Mouse (Mus musculus): ENCODE measurements around the gene Casp8ap2.
A peak's percentile ranks its signal among the peaks of the same experiment; 100 is the strongest.

The Casp8ap2 gene

DNA sequence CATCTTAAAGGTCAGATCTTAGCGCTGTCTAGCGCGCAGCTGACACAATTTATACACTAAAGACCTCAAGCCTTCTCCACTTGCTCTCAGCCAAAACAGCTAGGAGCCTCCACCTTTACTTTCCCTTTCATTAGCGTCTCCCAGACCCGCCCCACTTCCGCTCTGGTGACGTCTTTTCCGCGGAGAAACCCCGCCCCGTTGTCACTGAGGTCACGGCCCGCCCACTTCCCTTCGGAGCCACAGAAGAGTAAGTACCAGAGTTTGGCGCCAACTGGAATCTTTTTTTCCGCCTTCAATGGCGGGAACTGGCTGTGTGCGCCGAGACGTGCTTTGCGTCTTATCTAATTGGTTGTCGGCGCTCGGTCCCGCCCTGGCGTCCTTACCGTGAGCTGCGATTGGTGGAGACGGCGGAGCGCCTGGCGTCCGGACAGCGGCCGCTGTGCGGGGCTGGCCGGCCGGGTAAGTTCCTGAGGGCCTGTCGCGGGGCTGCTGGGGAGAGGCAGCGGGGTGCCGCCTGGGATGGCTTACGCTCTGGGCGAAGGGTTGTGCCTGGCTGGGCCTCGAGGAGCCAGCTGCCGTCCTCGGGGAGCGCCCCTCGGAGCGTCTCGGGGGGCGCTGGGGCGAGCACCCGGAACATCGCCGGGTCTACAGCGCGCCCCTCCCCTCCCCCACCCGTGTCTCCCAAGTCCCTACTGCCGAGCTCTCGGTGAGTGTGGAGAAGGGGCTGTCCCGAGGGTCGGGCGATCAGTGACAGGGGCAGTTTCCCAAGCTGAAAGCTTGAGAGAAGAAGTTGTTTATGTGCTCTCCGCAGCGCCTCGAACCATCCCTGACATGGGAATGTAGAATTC, at the start of gene Casp8ap2:
Gene Casp8ap2 (plus strand): TSS at position 418 of the 848 bp plus-strand sequence.
- peak; percentile 100 for DNase-seq (ENCODE audit: extremely low spot score)

DNA sequence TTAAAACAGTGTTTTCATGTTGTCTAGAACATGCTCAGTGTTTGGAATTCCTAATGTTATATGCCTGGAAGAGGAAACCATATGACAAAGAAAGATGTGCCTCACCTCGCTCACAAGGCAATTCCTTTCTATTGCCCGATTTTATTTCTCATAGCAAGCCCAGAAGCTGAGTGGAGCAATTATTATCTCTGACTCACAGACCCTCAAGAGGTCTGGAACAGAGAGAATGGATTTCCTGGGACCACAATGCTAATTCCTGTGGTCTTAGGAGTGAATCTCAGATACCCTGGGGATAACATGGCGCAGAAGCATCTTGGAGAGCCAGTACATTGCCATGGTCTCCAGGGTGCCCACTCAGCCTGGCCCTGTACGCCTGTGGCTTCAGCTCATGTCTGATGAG, 46.2 kb upstream of the Casp8ap2 start:
- DNase-seq (ENCODE audit: extremely low spot score) = no peak

DNA sequence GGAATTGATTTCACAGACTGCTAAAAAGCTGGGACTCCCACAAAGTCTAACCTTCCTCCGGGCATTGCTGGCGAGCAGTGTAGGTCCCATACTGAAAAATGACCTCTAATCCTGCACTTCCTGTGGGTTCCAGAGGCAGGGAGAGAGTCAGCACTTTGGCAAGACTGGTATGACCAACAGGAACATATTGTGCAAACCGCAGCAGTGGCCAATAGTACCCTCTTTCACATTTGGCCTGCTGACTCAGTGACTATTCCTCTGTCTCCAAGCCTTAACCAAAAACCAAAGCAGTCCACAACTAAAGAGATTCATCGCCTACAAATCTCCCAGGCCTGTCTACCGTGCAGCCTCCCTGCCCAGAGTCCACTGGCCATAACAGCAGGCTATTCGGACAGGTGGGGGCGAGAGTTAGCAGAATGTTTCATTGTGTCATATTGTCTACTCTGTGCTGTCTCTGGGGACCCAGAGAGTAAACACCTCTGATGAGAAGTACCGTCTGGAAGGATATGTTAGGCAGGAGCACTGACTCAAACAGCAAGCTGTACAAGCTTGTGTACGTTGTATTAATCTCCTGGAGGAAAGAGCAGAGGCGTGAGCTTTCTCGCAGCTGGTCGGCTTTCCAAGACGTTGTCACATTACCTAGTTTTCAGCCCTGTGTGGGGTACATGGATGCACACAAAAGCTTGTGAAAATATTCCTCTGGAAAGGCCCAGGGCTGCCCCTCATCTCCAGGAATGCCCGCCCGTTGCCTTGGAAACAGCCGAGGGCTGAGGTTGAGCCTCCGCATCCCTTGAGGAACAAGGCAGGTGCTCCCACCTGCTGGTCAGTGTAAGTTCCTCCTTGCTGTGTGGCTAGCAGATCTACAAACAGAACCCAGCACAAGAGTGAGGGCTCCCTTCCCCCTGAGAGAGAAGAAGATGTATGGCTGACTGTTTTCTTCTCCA, 45.0 kb upstream of the Casp8ap2 start:
- no peak for DNase-seq (ENCODE audit: extremely low spot score)

DNA sequence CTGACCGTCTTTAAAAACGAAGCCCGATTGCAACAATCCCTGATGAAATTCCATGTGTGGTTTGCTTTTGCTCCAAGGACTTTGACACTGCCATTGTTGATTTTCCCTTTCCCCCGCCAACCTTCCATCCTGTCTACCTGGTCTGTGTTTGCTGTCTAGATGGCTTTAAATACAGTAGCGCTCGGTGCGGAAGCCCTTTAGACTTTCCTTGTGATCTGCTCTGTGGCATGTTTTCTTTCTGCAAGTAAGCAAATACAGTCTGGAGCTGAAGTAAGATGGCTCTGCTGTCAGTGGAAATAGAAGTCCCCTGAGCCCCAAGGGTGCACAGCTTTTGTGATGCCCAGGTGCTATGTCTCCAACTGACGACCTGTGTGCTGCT, 44.3 kb upstream of the Casp8ap2 start:
- DNase-seq (ENCODE audit: extremely low spot score) = no peak

DNA sequence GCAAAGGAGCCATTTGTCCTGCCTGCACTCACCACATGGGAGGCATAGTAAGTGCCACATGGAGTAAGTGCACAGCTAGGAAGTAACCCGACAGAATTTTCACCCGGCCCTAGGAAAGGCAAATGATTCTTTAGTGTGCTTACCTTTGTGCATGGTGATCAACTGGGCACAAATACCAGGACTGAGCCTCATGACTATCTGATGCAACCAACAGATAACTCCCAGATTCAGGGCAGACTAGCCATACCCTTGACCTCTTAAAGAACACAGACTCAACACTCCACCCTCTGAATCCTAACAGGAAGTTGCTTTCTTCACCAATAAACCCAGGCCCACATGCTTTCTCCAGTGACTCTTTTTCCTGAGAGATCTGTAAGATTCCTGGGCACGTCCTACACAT, 43.8 kb upstream of the Casp8ap2 start:
- no peak for DNase-seq (ENCODE audit: extremely low spot score)

DNA sequence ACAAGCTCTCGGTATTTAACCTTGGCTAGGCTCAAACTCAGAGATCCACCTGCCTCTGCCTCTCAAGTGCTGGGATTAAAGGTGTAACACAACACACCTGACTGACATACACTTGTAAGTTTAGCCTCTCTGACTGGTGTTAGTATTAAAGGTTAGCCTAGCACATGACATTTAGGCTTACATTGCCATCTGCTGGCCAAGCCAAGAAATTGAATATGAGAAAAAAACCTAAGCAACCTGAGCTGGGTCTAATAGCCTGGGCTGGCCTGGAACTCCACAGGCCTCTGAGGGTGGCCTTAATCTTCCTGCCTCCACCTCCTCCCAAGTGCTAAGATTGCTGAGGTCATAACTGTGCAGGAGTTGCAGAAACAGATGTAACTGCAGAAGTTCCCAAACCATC, 43.1 kb upstream of the Casp8ap2 start:
- peak; percentile 44 for DNase-seq (ENCODE audit: extremely low spot score)

DNA sequence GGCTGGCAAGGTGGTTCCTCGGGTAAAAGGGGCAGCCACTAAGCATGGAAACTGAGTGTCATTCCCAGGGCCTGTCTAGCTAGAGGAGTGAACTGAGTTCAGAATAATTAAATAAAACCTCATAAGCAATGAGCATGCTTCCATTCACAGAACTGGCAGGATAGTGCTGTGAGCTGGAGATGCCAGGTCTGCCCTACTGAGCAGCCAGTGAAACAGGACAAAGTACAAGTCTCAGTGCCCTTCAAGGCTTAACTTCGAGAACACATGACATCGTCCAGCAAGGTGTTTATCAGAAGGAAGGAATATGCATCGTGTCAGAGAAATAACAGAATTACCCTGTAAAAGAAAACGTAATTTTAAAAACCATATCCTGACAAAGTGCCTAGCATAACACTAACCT, 41.7 kb upstream of the Casp8ap2 start:
- no peak for DNase-seq (ENCODE audit: extremely low spot score)

DNA sequence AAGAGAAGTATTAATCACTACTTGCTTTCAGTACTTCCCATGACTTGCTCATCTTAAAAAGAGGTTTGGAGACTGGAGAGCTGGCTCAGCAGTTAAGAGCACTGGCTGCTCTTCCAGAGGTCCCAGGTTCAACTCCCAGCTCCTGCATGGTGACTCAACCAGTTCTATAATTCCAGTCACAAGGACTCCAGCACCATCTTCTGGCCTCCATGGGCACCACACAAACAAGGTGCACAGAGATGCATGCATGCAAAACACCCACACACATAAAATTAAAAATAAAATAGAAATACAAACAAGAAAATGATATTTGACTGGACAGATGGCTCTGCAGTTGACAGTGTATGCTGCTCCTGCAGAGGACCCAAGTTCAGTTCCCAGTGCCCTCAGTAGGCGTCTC, 40.6 kb upstream of the Casp8ap2 start:
- DNase-seq (ENCODE audit: extremely low spot score) = no peak

DNA sequence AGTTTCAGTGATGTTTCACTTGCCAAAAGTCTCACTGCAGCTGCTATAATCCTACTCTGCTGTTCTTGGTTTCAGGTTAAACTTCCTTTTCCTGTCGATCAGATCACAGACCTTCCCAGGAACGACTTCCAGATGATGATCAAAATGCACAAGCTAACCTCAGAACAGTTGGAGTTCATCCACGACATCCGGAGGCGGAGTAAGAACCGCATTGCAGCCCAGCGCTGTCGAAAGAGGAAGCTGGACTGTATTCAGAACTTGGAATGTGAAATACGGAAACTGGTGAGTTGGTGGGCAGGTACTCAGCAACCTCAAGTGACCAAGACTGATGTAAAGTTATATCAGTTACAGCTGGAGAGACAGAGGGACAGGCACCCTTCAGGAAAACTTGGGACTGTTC, 40.1 kb upstream of the Casp8ap2 start:
- no peak for DNase-seq (ENCODE audit: extremely low spot score)

DNA sequence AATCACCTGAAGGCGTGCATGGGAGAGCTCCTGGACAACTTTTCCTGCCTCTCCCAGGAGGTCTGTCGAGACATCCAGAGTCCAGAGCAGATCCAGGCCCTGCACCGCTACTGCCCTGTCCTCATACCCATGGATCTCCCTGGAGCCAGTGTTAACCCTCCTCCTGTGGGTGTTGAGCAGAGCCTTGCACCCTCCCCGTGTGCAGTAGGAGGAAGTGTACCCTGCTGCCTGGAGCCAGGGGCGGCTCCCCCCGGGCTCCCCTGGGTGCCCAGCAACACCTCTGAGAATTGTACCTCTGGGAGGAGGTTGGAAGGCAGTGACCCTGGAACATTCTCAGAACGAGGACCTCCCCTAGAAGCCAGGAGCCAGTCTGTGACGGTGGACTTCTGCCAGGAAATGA, 35.4 kb upstream of the Casp8ap2 start:
- DNase-seq (ENCODE audit: extremely low spot score) = no peak

DNA sequence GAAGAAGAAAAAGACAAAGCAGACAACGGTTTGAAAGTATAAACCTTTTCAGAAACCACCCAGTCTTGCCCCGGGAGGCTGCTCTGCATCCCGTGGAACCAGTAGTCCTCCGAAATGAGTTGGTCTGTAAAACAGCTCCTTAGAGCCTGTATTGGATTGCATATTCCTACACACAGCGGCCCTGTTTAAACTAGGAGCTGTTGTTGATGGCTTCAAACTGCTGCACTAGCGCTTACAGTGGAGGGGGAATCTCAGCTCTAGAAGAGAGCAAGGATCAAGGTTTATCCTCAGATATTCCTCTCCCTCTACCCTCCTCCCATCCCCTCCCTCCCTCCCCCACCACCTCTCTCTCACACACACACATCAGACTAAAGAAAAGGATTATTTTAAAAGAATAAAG, 31.1 kb upstream of the Casp8ap2 start:
- DNase-seq (ENCODE audit: extremely low spot score) = no peak

DNA sequence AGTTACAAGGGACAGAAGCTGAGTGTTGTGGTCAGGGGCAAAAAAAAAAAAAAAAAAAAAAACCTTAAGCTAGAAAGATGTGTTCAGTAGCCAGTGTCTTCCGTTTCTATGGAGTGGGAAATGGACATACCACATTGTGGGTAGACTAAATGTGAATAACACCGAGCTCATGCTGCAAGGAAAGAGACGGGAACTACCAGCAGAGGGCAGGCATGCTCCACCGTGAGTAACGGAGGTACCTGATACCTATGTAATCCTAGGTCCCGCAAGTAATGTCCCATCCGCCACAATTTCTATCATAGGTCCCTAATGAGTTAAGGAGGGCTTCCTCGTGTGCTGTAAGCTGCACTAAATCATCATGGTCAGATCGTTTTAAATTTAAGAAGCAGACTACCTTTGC, 28.7 kb upstream of the Casp8ap2 start:
- DNase-seq (ENCODE audit: extremely low spot score) = peak; percentile 64

DNA sequence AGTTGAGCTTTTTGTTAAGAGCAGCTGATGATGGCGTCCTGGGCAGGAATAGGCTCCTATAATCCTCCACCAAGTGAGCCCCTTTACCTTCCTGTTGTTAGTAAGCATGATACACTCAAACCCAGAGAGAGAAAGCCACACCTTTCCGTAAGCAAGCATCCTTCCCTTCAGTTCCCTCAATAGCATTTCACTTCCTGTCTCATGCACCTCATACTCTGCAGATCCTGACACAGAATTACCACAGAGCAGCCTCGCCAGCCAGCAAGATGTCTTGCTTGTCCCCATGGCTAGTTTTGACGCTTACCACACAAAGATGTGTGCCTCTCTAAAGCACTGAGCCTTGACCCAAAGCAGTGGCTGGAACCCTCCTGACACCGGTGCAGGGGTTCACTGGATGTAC, 27.7 kb upstream of the Casp8ap2 start:
- DNase-seq (ENCODE audit: extremely low spot score) = no peak

DNA sequence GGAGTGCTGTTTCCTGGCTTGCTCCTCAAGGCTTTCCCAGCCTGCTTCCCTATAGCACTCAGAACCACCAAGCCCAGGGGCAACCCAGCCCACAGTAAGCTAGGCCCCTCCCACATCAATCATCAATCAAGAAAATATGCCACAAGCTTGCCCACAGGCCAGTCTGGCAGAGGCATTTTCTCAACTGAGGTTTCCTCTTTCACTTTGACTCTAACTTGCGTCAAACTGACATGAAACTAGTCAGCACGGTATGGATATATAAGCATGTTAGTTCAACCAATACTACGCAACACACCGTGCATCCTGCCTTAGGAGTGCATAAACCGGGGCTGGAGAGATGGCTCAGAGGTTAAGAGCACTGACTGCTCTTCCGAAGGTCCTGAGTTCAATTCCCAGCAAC, 27.0 kb upstream of the Casp8ap2 start:
- DNase-seq (ENCODE audit: extremely low spot score) = no peak

DNA sequence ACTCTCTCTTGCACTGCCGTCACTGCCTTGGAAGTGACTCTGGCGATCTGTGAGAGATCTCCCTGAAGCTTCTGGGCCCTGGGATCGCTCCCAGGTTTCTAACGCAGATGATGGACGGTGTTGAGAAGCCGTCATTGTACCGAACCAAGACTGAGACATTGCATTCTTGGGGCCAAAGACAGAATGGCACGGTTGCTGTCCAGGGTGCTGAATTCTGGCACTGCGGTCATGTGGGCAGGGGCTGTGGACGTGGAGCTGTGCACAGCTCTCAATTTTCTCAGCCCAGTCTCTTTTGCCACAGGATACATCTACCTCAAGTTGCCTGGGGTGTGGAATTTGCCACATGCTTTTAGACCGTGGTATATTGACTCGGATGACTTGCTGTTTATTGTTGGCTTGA, 14.1 kb upstream of the Casp8ap2 start:
- peak; percentile 62 for DNase-seq (ENCODE audit: extremely low spot score)

DNA sequence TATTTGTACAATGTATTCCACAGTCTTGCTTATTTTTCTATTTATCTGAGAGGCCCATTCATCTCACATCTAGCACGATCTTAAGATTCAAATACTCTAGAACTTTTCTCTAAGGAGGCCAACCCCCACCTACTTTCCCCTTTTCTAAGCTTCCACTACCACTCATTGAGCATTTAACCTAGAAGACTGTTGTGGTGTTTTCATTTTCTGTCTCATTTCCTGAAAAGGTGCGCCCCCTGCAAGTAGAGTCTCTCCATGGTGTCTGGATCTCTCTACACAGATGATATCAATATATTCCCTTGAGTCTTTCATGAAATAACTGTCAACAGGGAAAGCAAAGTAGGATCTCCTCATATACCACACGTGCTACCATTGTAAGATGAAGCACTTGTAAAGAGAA, 12.6 kb upstream of the Casp8ap2 start, which contains the start of gene Gja10:
Gene Gja10 (minus strand): TSS at position 101 of the 400 bp plus-strand sequence.
- DNase-seq (ENCODE audit: extremely low spot score) = no peak

DNA sequence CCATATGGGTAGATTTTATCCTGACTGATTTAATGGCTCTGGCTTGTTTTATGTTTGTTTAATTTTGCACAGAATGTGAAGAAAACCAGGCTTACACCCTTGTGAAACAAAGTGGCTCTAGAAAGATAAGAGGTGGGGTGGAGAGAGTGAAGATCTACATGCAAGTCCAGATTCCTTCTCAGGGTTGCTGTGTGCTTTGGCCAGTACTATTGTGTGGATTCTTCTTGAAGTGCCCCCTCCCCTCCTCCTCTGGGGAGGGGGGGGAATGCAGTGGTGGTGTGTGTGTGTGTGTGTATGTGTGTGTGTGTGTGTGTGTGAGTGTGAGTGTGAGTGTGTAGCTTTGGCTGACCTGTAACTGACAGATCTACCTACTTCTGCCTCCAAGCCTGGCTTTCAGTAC, 6.4 kb downstream of the Casp8ap2 start:
- DNase-seq (ENCODE audit: extremely low spot score) = no peak

DNA sequence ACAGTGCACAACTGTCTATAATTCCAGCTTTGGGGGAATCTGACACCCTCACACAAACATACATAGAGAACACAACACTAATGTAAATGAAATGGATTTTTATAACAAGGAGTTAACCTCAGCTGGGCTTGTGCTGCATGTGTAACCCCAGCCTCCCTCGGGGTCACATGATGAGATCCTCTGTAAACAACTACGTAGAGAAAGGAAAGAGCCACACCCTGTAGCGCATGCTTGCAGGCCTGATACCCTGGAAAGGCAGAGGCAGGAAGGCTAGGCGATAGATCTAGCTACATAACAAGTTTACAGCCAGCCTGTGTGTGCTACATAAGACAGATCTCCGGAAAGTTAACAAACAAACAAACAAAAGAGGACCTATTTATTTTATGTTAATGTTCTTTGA, 36.4 kb downstream of the Casp8ap2 start:
- no peak for DNase-seq (ENCODE audit: extremely low spot score)

DNA sequence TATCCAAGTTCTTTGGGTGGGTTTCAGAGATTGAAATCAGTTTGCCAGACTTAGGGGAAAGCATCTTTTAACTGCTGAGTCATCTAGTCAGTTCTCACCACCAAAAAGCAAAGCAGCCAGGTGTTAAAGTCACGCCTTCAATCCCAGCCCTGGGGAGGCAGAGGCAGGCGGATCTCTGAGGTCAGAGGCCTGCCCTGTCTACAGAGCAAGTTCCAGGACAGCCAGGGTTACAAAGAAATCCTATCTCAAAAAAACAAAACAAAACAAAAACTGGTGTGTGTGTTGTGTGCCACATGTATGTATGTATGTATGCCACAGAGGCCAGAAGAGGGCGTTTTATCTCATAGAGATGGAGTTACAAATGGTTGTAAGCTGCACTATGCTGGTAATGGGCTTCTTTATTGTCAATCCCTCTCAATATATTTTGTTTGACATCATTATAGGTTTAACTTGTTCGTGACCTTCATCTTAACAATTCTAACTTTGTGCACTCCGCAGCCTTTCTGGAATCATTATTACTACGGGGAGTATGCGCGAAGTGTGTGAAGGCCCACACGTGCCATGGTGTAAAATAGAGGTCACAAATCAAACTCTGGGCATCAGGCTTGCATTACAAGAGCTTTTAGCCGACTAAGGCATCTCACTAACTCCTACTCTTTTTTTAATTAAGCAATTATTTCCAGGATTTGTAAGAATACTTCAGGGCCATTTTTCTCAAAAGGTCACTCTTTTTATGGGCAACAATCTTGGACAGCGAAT, 41.1 kb downstream of the Casp8ap2 start:
- DNase-seq (ENCODE audit: extremely low spot score) = peak; percentile 3

DNA sequence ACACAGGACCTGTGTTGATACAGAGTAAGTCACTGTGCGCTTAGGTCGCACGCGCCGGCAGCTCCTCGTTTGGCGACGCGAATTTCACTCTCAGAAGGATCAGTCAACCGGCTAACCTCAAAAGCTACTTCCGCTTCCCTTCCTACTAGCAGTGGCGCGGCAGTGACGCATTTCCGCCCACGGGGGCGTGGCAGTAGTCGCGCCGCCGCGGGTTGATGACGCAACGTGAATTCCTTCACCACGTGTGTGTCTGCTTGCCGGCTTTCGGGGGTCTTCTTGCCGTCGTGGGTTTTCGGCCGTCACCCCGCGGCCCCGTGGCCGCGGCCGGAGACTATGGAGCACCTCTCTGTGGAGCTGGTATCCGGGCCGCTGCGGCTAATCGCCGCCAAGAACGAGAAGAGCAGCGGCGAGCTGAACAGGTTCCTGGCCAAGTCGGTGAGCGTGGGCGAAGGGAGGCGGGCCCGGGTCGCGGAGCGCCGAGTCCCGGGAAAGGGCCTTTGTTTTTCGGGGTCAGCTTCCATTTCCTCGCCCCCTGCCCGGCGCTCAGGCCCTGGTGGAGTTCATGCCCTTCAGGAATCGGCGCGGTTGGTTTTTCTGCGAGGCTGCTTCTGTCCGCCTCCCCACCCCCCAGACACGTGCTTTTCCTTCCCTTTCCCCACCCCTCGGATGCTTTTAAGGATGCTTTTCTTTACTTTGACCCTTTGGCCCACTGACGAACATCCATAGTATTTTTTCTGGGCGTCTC, 41.8 kb downstream of the Casp8ap2 start, which contains the start of gene Mdn1:
Gene Mdn1 (plus strand): TSS at position 202 of the 745 bp plus-strand sequence.
- peak; percentile 96 for DNase-seq (ENCODE audit: extremely low spot score)

DNA sequence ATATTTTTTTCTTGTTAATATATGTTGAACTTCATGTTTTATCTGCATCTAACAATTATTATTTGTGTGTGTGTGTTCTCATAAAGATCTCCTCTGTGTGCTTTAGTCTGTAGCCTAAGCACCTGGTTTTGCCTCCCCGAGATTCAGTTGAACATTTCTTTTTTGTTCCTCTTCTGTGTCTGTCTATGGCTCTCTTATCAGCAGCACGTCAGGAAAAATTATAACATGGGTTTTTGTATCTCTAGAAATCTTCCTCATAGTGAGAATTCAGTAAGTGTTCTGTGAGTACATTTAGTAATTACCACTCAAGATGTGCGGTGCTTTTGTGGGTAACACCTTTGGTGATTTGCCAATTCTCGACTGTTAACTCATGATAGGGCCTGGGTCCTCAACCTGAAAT, 50.6 kb downstream of the Casp8ap2 start:
- DNase-seq (ENCODE audit: extremely low spot score) = no peak
